Mouse (Mus musculus) forebrain, postnatal 0 days (tissue): Measurements from ENCODE around the gene Ano5. TPM values are rescaled to one million over a fixed set of nuclear protein-coding genes. Genes with fewer than 3 reads are reported as not detected.
A peak's percentile ranks its signal among the peaks of the same experiment; 100 is the strongest.

Experiments used
- ATAC-seq: fragments of 200-750 bp; cut with Nextera tagmentation; 2 replicates; pipeline ENCODE4 v1.8.0; 2017; ENCODE audit warnings: mild to moderate bottlenecking, moderate library complexity
- DNase-seq: peaks from one replicate; pipeline ENCODE4 v3.0.0-alpha.2; 2015
- H3K27ac ChIP-seq: fragments of 300-500 bp; sonication (generic); 2 replicates; pipeline ENCODE4 v1.5.1; 2014; ENCODE audit warnings: low read depth, mild to moderate bottlenecking, antibody characterized with exemption, low read length, moderate library complexity, mixed read lengths
- H3K27me3 ChIP-seq: fragments of 300-500 bp; sonication (generic); 2 replicates; pipeline ENCODE4 v1.6.1; 2014; ENCODE audit warnings: mild to moderate bottlenecking, low read length, mixed read lengths; ENCODE audit not compliant: insufficient read depth
- H3K36me3 ChIP-seq: fragments of 300-500 bp; sonication (generic); 2 replicates; pipeline ENCODE4 v1.6.1; 2014; ENCODE audit warnings: mild to moderate bottlenecking, moderate library complexity; ENCODE audit not compliant: insufficient read depth
- H3K4me1 ChIP-seq: fragments of 300-500 bp; sonication (generic); 2 replicates; pipeline ENCODE4 v1.6.1; 2014; ENCODE audit warnings: antibody characterized with exemption; ENCODE audit not compliant: insufficient read depth
- H3K4me2 ChIP-seq: fragments of 300-500 bp; sonication (generic); 2 replicates; pipeline ENCODE4 v1.6.1; 2014; ENCODE audit warnings: low read depth, mild to moderate bottlenecking, moderate library complexity
- H3K4me3 ChIP-seq: fragments of 300-500 bp; sonication (generic); 2 replicates; pipeline ENCODE4 v1.5.1; 2014; ENCODE audit warnings: low read depth, low read length, mixed read lengths
- H3K9ac ChIP-seq: fragments of 300-500 bp; sonication (generic); 2 replicates; pipeline ENCODE4 v1.6.1; 2014; ENCODE audit warnings: mild to moderate bottlenecking
- H3K9me3 ChIP-seq: fragments of 300-500 bp; sonication (generic); 2 replicates; pipeline ENCODE4 v1.6.1; 2016; ENCODE audit warnings: low read length
- CTCF ChIP-seq: sonication (generic); IDR thresholded peaks from 2 replicates; pipeline ENCODE4 v1.5.1; 2016; ENCODE audit warnings: antibody characterized with exemption, control low read depth, low read depth
- WGBS: fragments of 180-500 bp; shearing (Covaris S2); extraction: QIAGEN DNeasy Blood & Tissue Kit; methylation state at CpG from one replicate; pipeline ENCODE4 v1.1.7; 2014; 5-methylcytosine and 5-hydroxymethylcytosine counted together
- polyA plus RNA-seq: library from polyadenylated mRNA; unstranded; fragments of >200 nt; fragmentation: Nextera tagmentation; extraction: Ambion mirVana; gene quantifications from 2 replicates; pipeline ENCODE4 v1.2.1, GENCODE M21; 2015
- total RNA-seq: library from RNA; depleted of rRNA; stranded (reverse); fragments of >200 nt; gene quantifications from 2 replicates; pipeline ENCODE4 v1.2.3, GENCODE M21; 2014; rRNA removed

Ano5 gene
- 0.92 and 1.2 TPM in 2 replicates for total RNA-seq
- 0.33 and 0.77 TPM in 2 replicates for polyA plus RNA-seq

DNA sequence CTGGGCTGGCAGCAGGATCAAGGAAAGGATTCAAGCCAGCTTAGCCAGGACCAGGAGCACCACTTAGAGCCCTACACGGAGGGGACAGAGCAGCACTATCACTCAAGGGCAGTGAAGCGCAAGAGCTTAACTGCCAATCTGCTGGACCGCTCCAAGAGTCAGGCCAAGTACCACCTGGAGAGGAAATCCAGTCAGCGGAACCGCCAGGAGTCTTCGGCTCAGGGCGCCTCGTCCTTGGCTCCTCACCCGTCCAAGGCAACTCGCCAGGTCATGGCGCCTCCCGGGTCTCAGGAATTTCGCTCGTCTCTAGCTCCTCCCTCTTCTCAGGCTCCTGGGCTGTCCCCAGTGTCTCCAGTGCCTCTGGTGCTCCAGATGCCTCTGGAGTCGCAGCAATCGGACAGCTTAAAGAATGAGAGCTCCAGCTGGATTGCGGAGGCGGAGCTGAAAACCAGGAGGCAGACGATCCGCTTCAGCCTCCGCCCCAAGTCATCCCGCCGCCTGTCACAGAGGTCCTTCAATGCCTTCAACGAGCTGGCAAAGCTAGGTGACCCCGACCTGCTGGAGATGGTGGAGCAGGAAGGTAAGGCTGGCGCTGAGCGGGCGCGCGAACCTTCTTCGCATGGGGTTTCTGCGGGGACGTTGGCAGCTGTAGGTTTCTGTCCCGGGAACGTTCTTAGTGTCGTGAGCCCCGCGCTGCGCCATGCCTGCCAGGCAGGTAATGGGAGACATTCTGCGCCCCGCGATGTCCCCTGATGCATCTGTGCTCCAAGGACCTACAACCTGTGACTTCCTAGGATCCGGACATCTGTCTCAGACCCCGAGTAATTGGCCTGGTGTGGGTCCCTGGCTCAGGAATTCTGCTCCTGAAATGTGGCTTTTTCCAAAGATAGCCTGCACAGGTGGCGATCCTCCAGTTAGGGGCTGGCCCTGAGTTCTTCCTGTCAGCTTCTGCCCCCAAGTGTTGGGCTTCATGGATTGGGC is at the start of gene Ano5:
TSS of gene Ano5 (plus strand) at position 359 of the 981 bp plus-strand sequence.
- H3K27ac ChIP-seq, result no peak within 1 kb of the TSS
- H3K4me2 ChIP-seq, result peak within 1 kb of the TSS; percentile 85
- WGBS, result 2% methylated on average over 45 of the region's 45 CpGs

DNA sequence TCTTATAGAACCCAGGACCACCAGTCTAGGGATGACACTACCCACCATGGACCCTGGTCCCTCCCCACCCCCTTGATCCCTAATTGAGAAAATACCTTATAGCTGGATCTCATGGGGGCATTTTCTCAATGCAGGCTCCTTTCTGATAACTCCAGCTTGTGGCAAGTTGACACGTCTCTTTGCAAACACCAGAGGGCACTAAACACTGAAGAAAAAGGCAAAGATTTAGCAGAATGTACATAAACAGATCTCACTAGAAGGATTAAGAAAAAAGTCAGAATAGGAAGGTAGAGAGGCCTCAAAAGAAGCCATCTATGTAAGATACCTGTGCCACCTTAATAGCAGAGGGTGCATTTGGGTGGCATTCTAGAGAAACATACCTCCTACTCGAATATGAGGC is 11.4 kb upstream of the Ano5 start:
- H3K4me3 ChIP-seq, result no peak overlapping the region
- 43% methylated on average over 2 of the region's 2 CpGs for whole genome bisulfite sequencing
- no peak overlapping the region for H3K4me2 ChIP-seq
- DNase-seq (peak; percentile 56), ATAC-seq (peak; percentile 47)
- TF ChIP-seq CTCF, result peak; percentile 73
- no peaks in the 10 kb centered on the region for H3K9me3 ChIP-seq
- no peaks in the 10 kb centered on the region for H3K27me3 ChIP-seq
- no peaks in the 10 kb centered on the region for H3K36me3 ChIP-seq
- no peaks in the 10 kb centered on the region for H3K4me1 ChIP-seq
- H3K9ac ChIP-seq, result no peak overlapping the region
- no peak overlapping the region for H3K27ac ChIP-seq

More for the DNA sequence above, at the start of gene Ano5:
- Histone ChIP-seq H3K27me3 (no peaks in the 10 kb centered on the region), H3K9me3 (no peaks in the 10 kb centered on the region), H3K4me1 (no peaks in the 10 kb centered on the region), H3K4me3 (peak within 1 kb of the TSS; percentile 52), H3K36me3 (no peaks in the 10 kb centered on the region), H3K9ac (peak within 1 kb of the TSS; percentile 62)
- TF ChIP-seq CTCF, result 0 out of 2 replicates have a peak, but pooled peaks have one; percentile 9
- peak; percentile 63 for ATAC-seq
- DNase-seq, result peak; percentile 43

DNA sequence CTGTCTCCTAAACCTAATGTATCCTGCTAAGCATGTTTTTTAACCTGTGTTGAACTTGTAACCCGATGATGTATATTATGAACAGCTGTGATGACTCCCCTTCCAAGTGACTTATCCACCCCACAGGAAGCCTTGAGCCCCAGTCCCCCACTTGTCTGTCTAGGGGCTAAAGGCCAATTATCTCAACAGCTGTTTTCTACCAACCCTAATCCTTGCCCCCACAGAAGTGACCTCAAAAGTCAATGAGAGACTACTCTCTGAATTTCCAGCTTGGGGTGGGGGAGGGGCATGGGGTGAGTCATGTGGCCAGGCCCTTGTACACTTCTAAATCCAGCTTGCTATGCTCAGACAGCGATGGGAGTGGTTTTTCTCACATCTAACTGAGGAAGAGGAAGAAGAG is 6.9 kb upstream of the Ano5 start:
- H3K4me2 ChIP-seq, result no peak overlapping the region
- no peak overlapping the region for H3K27ac ChIP-seq
- no peak overlapping the region for H3K9ac ChIP-seq
- no peaks in the 10 kb centered on the region for H3K36me3 ChIP-seq
- H3K4me1 ChIP-seq, result no peaks in the 10 kb centered on the region
- no peak for DNase-seq
- H3K9me3 ChIP-seq, result no peaks in the 10 kb centered on the region
- ATAC-seq, result no peak
- H3K4me3 ChIP-seq, result no peak overlapping the region
- no peaks in the 10 kb centered on the region for H3K27me3 ChIP-seq
- 52% methylated on average over 2 of the region's 2 CpGs for WGBS
- TF ChIP-seq CTCF, result no peak

DNA sequence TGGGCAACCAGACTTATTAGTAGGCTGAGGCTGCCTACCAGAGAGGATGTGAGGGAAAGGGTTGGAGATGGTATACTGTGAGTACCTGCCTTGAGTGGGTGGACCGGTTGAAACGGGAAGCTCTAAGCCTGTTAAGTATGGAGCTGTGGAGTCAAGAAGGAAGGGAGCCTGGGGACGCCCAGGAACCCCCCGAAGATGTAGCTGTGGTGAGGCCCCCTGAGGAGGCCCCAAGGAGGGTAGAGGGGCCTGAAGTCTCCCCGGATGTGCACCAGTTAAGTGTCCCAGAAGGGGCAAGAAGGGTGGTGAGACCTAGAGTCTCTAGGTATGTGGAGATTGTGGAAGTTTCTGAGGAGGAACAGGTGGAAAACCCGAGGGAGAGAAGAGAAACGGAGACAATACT is 682 bp upstream of the Ano5 start:
- DNase-seq, result no peak
- no peak overlapping the region for H3K27ac ChIP-seq
- H3K4me2 ChIP-seq, result no peak overlapping the region
- no peaks in the 10 kb centered on the region for H3K4me1 ChIP-seq
- no peaks in the 10 kb centered on the region for H3K36me3 ChIP-seq
- no peak for ATAC-seq
- H3K4me3 ChIP-seq, result no peak overlapping the region; the same call in 1 of the 2 replicates
- WGBS, result 79% methylated on average over 7 of the region's 7 CpGs
- no peak overlapping the region for H3K9ac ChIP-seq
- H3K9me3 ChIP-seq, result no peaks in the 10 kb centered on the region
- no peak for TF ChIP-seq CTCF
- H3K27me3 ChIP-seq, result no peaks in the 10 kb centered on the region

DNA sequence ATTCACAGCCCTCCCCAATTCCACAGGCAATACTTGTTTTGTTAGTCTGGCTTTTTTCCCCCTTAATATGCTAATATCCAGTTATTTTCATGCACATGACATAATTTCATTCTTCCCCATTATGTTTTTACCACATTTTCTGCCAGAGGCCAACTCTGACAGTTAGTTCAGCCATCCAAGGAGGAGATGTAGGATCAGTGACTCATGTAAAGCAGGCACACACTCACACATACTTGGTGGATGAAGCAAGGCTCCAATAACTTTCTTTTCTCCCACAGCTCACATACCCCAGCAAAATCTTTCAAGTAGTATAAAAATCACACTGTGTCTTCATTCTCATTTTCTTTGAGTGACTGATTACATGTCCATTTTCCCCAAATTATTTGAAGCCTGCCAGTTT is 28.5 kb downstream of the Ano5 start:
- no peaks in the 10 kb centered on the region for H3K4me1 ChIP-seq
- no peaks in the 10 kb centered on the region for H3K27me3 ChIP-seq
- H3K9me3 ChIP-seq, result no peaks in the 10 kb centered on the region
- ATAC-seq (no peak), DNase-seq (no peak)
- no peak overlapping the region for H3K4me2 ChIP-seq
- H3K27ac ChIP-seq, result no peak overlapping the region
- H3K9ac ChIP-seq, result no peak overlapping the region
- no peaks in the 10 kb centered on the region for H3K36me3 ChIP-seq
- no peak overlapping the region for H3K4me3 ChIP-seq
- no peak for TF ChIP-seq CTCF

DNA sequence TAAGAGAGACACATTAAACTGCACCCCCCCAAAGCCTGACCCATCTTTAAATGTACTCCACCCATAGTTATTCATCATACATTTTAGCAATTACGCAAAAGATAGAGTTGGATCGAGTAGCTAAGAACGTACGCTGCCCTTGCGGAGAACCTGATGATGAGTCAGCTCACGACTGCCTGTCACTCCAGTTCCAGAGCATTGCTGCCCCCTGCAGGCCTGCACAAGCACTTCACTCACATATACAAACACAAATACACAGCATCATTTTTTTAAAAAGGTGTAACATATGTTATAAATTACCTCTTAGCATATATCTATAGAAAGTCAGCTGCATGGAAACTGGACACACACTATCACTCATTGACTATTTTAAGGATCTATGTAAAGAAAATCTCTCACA is 29.9 kb downstream of the Ano5 start:
- no peak for ATAC-seq
- peak; percentile 47 for TF ChIP-seq CTCF
- Histone ChIP-seq H3K4me3 (no peak overlapping the region), H3K4me1 (no peaks in the 10 kb centered on the region), H3K27ac (no peak overlapping the region), H3K9me3 (no peaks in the 10 kb centered on the region), H3K36me3 (no peaks in the 10 kb centered on the region), H3K4me2 (no peak overlapping the region), H3K27me3 (no peaks in the 10 kb centered on the region), H3K9ac (no peak overlapping the region)
- DNase-seq, result no peak
- WGBS, result 65% methylated on average over 6 of the region's 6 CpGs

DNA sequence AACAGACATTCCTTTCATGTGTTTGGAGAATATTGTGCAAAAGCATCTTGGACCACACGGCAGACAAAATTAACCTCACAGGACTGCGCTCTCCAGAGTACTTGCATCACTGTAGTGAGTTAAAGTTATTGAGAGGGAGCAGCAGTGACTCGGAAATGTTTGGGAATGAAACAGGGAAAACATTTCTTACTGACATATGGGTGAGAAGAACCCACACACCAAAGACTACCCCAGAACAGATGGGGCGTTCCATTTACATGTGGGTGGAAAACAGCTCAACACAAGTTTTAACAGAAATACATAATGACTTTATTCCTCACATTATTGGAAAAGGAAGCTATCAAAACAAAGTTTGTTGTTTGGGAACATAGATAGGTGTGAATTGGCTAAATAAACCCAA is 89.2 kb downstream of the Ano5 start:
- WGBS, result 58% methylated on average over 4 of the region's 4 CpGs
- no peaks in the 10 kb centered on the region for H3K4me1 ChIP-seq
- no peak for TF ChIP-seq CTCF
- H3K9ac ChIP-seq, result no peak overlapping the region
- DNase-seq, result peak; percentile 39
- H3K27ac ChIP-seq, result no peak overlapping the region
- peak; percentile 67 for ATAC-seq
- H3K27me3 ChIP-seq, result no peaks in the 10 kb centered on the region
- H3K4me3 ChIP-seq, result no peak overlapping the region
- H3K4me2 ChIP-seq, result no peak overlapping the region
- no peaks in the 10 kb centered on the region for H3K36me3 ChIP-seq
- H3K9me3 ChIP-seq, result no peaks in the 10 kb centered on the region
